Mouse (Mus musculus) gastrocnemius, adult 8-10 months (tissue): ENCODE measurements around the gene Timd2. TPM values are rescaled to one million over a fixed set of nuclear protein-coding genes. Genes with fewer than 3 reads are reported as not detected.
"Not testable (repeated sequence)": the region's sequence is repeated elsewhere in the genome, so short reads cannot be mapped to it uniquely, and the experiment has no call there.

Experiments
- DNase-seq, 2 experiments: peaks; one replicate each; pipeline ENCODE4 v3.0.0; 2022; ENCODE audit warnings: low spot score in 2 of 2
- total RNA-seq, 4 experiments: library from RNA; stranded (reverse); gene quantifications; 2 replicates each; pipeline ENCODE4 v1.2.4; 2022

Gene Timd2
- total RNA-seq, 4 experiments from 2014 or later, result not detected

GRCm38 (mm10) chr11:46665599-46666522 is 41.0 kb downstream of the Timd2 start:
- DNase-seq, result no peak

DNA sequence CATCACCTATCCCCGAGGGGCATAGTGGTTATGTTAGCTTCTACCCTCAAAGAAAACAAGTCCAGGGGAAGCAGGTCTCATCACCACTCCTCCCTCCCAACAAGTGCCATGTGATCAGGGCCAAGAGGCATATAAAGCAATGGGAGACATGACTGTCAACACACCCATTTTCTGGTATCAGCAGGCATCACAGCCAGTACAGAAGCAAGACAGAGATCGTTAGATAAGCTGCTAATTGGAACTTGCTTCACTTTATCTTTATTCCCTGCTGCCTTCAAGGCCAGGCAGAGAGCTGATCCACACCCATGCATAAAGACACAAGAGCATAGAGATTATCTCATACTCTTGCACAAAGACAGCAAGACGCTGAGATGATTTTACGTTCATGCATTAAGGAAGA is 43.6 kb downstream of the Timd2 start:
- no peak for DNase-seq

- no peak for DNase-seq
These were observed 54.4 kb downstream of the Timd2 start for GRCm38 (mm10) chr11:46652476-46652875.

GRCm38 (mm10) chr11:46649655-46650054 is 57.2 kb downstream of the Timd2 start:
- DNase-seq, result not testable (repeated sequence)

GRCm38 (mm10) chr11:46644824-46645223 is 62.0 kb downstream of the Timd2 start:
- no peak for DNase-seq

DNA sequence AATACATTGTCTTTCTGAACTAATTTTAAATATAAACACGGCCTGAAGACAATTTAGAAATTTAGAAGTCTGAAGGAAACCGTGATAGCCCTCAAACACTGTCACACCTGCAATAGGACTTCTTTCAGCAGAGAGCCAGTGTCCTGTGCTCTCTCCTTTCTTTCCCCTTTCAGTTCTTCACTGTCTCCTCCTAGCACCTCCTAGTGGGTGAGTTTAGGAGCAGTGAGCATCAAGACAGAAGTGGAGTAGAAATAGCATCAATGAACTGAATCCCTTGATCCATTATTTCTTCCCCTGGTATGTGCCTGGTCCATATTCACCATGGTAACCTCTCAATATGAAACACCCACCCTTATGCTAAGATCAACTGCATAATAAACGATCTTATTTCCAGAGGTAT is 70.3 kb downstream of the Timd2 start:
- no peak for DNase-seq

- DNase-seq, result not testable (repeated sequence)
These were observed 71.3 kb downstream of the Timd2 start for GRCm38 (mm10) chr11:46635516-46635915.

- DNase-seq, result no peak
These were observed 75.2 kb downstream of the Timd2 start for GRCm38 (mm10) chr11:46631635-46632034.

DNA sequence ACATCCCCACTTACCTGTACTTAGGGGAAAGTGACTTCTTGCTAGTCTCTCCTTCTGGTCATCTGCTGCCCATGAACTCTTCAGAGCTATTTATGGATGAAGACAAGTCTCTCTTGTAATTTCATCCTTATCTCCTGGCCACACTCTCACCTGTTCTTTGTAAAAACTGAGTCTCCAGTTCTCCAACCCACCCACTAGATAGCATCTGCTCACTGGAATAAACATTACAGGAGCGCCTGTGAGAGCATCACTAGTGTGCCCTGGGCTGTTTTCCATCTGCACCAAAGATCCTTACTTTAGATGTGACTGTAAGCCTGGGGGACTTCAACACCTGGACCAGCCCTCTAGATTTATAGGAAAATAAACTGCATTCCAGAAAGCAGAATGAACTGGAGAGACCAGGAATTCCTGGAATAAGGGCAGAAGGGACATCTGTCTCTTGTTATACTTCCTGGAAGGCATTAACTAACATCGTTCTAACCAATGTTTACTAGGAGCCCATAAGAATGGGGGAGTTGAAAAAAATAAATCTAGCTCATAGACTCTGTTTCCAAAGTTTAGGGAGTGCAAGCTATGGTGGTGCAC is 77.6 kb downstream of the Timd2 start, which contains the start of gene Dppa1:
Dppa1 (minus strand) TSS at position 51 of the 585 bp plus-strand sequence.
- no peak for DNase-seq

DNA sequence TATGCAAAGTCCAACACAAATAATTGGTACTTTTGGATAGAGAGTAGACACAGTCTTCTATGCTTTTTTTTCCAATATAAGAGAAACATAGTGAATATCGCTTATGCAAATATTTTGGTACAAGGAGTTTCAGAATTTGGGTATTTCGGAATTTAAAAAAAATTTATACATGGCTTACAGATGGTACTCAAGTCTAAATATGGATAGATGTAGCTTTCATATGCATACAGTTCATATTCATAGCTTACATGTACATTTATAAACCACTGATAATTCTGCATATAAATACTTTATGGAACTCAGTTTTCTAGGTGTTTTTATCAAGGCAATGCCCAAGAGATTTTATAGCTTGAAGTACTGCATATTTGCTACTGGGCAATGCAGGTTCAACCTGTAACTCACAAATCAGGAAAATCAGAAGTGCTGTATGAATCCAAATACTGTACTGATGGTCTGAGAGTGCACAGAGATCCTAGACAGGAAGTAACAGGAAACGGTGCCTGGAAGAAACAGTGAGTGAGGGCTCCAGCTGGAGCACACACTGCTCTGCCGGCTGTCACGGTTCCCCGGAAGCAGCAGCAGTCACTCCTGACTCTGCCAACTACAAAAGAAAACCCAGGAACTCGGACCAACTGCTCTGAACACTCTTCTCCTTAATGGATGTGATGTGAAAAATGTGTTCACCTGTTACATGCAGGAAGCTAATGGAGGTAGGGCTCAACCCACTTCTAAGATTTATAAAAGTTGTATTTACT is 86.3 kb downstream of the Timd2 start:
- DNase-seq, result no peak

DNA sequence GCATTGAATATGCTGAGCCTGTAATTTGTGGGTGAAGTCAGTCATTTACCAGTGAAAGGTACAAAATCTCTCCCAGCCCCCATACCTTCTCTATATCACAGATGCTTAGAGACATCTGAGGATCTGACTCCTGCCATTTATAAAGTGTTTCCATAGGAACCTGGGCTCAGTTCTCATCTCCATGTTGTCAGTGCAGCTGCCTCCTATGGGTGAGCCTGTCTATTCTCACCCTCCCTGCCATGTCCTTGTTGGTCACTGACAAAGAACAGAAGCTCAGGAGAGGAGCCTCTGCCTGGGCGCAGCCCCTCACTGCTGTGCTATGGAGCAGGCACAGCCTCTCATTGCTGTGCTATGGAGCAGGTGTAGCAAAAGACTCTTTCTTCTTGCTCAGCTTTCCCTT is 86.9 kb downstream of the Timd2 start:
- DNase-seq, result no peak

Other genes starting within 250 kb of the Timd2 start
- gene Gm12169, start 182.8 kb downstream of the Timd2 start, total RNA-seq, result not detected
- gene BC053393, start 135.5 kb downstream of the Timd2 start, total RNA-seq, result not detected
- not detected for gene Dppa1, start 77.8 kb downstream of the Timd2 start, total RNA-seq
- gene Havcr1, start 28.0 kb upstream of the Timd2 start, total RNA-seq, result under 1 TPM in 1 of 4 experiments, not detected in 3; 0.56 TPM
- gene Timd4, start 103.7 kb upstream of the Timd2 start, total RNA-seq, result under 1 TPM in 3 of 4 experiments, not detected in 1; 0.27 to 0.67 (median 0.59) TPM